Mouse (Mus musculus) R1 (cell line): ENCODE measurements around the gene Tenm3.

ENCODE experiments used
- DNase-seq: peaks from one replicate; pipeline ENCODE4 v3.0.0-alpha.2; 2018; ENCODE audit warnings: low read depth, low spot score

The Tenm3 gene

GRCm38 (mm10) chr8:48591818-48592217, 251.9 kb downstream of the Tenm3 start:
- DNase-seq: no peak

DNA sequence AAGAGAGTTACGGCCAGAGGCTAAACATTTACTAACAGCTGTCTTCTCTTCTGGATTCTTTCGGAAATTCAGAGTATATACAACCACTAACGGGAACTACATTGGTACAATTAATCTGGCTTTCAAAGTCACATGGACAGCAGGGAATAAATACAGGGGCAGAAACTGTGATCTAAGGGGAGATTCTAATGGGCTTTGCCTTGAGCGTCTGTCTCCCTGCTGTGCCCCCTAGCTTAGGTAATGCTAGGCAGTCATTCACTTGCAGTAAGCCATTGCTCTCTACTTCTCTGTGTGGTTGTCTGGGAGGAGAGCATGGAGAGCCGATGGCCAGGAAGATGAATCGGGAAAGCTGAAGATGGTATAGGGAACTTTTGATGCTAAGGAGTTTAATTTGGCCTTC, 264.0 kb downstream of the Tenm3 start:
- DNase-seq: no peak

DNA sequence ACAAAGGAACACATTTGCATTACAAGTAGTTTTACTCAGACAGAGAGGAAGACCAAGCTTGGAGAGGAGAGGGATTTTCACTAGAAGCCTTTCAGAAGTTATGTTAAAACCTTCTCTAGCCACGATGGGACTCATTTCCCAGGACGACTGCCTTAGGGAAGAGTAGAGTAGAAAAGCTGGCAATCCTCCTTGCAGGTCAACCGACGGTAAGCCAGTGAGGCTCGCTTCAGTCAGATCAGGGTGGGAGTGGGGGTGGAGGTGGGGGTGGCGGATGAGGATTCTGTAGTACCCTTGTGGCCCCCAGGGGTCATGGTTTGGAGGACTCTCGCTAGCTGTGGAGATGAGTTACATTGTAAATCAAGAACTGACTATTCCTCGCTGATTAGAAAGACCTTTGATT, 264.6 kb downstream of the Tenm3 start:
- DNase-seq: peak; percentile 86

DNA sequence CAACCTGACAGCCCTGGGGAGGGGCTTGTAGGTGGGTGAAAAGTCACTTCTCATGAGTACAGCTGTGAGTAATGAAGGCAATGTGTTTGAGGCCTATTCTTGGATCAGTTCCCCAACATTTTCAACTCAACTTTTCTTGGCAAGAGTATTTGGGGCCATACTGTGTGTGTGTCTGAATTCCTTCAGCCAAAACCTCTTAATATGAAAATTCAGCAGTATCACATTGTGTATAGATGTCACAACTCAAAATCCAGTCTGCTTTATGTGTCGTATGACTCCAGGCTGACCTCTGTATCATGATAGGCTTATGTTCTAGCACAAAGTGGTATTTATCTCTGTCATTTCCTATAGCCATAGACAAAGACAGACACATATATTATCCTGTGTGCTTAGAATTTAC, 270.8 kb downstream of the Tenm3 start:
- no peak for DNase-seq

GRCm38 (mm10) chr8:48572345-48572744, 271.4 kb downstream of the Tenm3 start:
- DNase-seq: peak; percentile 5

GRCm38 (mm10) chr8:48568608-48569007, 275.1 kb downstream of the Tenm3 start:
- DNase-seq: no peak

GRCm38 (mm10) chr8:48567929-48568607, 275.7 kb downstream of the Tenm3 start:
- DNase-seq: no peak

DNA sequence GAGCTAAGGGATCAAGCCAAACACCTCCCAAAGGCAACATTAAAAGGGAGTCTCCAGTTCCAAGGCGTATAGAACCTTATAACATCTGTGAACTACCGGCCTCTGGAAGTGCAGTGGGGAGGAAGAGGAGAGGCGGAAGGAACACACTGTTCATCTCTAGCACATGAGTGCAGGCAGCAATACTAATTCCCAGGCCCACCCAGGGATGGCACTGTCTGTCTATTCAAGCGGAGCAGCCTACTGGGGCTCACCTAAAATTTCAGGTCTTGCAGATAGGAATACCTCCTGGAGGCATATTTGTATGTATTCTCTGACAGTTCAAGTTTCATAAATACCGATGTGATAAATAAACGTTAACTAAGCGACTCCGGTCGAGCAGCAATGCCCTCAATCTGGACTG, 283.5 kb downstream of the Tenm3 start:
- DNase-seq: no peak

DNA sequence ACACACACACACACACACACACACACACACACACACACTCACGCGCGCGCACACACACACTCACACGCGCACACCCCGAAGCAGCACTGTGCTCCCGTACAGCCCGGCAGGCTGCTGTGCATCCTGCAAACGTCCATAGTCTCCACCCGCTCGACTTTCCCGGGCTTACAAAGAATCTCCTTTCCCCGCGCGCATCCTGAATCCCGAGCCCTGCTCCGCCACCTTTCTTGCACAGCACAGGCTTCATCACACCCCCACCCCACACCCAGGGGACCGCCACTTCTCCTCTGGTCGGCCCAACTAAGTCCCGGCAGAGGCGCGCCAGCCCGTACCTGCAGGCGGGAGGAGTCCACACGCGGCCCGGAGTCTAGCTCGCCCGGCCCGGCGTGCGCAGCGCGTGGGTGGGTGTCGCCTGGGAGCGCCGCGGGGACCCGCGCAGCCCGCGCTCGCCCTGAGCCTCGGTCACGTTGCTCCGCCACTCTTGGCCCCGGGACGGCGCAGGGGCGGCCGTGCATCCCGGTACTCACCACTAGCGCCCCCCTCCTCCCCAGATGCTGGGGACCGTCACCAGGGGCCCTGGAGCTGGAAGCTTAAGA, 288.1 kb downstream of the Tenm3 start:
- peak; percentile 81 for DNase-seq

- DNase-seq: peak; percentile 87
These were observed 288.8 kb downstream of the Tenm3 start for GRCm38 (mm10) chr8:48554762-48555545.

DNA sequence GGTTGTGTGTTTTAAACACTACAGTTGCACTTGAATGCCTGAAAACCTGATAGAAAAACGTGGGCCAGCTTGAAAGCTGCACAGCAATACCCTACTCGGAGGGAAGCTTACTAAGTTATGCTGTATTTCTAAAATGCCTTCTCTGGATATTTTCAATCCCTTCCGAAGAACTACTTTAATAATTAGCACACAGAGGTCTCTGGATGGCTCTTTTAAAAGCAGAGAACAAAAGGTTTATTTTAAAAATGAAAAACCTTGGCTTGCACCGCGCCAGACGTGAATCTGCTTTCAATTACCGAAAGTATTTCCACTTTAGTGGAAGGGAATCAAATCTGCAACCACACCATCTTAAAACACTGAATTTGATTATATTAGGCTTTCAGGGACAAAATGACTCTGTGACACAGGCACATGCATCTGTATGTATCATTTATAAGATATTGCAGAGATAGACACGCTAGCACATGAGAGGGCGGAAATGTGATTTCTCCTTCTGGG, 289.9 kb downstream of the Tenm3 start:
- DNase-seq: no peak

DNA sequence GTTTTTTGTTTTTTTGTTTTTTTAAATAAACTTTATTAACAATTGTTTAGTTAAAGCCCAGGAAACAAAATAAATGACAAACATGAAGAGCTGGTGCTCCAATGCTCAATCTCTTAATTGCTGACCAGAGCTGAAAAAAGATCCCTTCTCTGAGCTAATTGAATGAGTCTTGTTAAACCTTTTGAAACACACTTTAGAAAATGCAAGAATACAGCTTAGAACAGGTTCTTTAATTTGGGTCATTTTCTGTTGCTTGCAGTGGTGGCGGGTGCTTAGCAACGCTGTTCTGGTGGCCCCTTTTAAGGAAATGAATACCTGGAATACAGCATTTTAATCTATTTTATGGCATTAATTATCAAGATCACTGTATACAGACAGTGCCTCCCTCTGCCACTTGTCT, 291.4 kb downstream of the Tenm3 start:
- no peak for DNase-seq

DNA sequence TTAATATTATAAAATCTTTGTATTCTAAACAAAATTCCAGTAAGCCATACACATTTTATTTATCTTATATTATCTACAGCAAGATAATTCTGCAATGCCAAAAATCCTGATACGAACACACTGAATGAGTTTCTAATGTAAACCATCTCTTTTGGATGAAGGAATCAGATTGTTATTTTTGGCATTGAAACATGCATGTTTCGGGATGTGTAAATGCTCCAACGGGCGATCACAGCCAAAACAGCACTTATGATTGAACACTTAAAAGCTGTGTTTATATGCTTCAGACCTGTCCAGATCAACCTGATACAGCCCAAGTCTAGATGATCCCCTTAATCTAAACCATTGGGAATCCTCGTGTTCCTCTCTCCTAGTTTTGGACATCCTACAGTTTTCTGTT, 292.4 kb downstream of the Tenm3 start:
- no peak for DNase-seq

- DNase-seq: no peak
These were observed 294.8 kb downstream of the Tenm3 start for GRCm38 (mm10) chr8:48548908-48549307.

DNA sequence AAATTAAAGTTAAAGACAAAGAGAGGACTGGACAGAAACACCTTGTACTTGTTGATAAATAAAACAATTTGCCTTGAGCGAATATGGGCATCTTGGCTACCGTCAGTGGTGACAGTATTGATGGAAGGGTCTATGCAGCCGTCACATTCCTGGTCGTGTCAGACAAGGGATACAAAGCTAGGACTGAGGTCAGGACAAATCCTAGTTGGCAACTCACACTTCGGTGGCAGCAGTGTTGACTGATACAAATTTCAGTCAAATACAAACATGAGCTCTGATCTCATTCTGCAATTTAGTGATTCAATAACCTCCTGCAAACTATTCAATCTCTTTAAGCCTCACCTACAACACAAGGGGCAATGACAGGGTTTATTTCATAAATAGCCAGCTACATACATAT, 298.1 kb downstream of the Tenm3 start:
- DNase-seq: no peak

DNA sequence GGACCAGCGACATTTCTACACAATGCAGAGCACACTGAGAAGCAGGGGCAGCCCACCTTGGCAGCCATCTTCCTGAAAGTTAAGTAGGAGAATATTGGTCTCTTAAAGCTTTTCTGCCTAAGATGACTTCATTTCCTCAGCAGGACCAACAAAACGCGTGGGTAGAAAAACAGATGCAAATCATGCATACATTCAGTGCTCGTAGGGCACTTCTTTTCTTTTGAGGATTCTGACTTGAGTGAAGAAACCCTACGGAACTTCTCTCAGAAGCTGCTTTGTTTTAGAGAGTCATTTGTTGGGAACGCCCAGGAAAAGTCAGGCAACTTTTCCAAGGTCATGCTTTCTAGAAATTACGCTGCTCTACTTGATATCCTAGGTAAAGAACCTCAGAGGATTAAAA, 298.9 kb downstream of the Tenm3 start:
- peak; percentile 54 for DNase-seq

GRCm38 (mm10) chr8:48542141-48542540, 301.6 kb downstream of the Tenm3 start:
- no peak for DNase-seq

- DNase-seq: no peak
These were observed 302.9 kb downstream of the Tenm3 start for GRCm38 (mm10) chr8:48540894-48541293.

- DNase-seq: no peak
These were observed 307.9 kb downstream of the Tenm3 start for GRCm38 (mm10) chr8:48535833-48536232.

DNA sequence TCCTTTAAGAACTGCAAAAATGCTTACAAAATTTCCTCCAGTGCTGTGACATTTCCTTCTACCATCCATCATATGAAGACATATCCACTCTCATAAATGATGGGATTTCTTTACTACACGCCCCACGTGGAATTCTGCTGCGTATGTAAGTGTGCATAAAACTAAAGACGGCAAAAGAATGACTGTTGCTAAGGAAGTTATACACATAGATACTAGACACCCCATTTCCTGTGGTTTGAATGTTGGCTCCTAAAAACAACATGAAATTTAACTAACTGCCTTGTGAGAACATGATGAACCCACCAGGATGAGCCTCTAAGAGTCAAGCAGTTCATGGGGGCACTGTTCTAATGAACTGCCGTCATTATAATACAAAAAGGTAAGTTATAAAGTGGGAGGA, 312.0 kb downstream of the Tenm3 start:
- no peak for DNase-seq

DNA sequence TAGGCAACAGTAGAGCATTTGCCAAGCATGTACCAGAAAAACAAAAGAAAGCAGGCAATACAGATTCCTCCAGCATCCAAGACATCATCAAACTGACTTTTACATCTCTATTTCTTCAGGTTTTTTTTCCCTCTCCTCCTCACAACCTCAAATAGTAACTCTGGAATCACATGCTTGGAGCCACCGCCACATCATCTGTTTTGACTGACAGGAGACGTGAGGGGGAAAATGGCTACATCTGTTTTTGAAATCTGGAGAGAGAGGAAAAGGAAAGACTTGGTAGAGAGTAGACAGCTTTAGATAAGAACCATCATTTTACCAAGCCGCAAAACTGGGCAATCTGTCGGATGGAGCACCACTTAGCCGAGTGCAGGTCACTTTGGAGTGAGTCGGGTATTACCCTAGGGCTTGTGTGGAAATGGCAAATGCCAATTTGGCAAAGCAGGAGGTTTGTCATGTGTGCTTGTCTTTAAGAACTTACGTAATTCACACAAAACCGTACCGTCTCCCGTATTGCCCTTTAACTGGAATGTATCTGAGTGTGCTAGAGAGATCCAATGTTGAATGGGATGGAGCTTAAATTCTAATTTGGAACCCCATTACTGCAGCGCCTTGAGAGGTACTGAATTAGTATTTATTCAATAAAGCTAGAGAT, 312.7 kb downstream of the Tenm3 start:
- no peak for DNase-seq

- no peak for DNase-seq
These were observed 316.3 kb downstream of the Tenm3 start for GRCm38 (mm10) chr8:48527418-48527817.
